In the genomic region with DNA sequence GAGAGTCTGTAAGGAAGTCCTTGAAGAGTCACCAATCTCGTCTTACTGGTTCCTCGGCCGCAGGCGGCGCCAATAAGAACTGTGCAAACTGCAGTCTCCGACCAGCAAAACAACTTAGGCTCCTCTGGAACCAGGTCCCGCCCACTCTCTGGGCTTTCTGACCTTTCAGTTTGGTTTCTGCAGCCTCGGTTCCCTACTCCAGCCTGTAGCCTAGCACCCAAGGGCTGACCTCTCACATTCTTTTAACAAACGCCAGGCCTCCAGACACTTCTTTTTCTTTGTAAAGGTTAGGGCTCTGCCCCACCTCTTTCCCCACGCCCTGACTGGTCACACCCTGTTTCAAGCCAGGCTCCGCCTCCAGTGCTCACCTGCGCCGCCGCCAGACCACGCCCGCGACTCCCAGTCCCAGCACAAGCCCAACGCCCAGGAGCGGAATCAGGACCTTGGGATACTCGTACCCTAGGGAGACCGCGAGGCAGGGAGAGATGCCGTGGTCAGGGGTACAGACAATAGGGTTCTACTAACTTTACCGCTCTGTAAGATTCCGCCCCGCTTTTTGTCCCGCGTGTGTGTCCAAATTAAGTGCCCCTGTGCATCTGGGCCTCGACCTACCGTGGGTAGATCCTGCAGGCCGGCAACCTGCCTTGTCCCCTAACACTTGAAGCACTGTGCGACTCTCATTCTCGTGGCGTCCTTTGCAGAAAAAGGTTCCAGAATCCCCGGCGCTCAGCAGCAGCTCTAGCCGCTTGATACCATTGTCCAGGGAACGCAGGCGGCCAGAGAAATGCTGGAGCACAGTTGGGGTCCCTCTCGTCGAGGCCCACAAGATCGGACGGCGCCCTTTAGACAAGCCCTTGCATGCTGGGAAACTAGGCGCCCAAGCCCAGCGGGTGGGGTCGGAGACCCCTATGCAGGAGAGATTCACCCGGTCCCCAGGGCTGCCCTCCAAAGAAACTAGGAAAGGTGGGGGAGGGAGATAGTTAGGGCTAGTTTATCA, we compare ENCODE assay signal across 9 mouse cellular contexts. TPM values are rescaled to one million over a fixed set of nuclear protein-coding genes. Genes with fewer than 3 reads are reported as not detected.
DNase-seq lines count a peak whose midpoint lies in the region; ATAC-seq and TF ChIP-seq lines count a peak whose summit lies in the region.
"Had no signal": no experiment of that assay in that cellular context is flagged by ENCODE, and none has a peak within 500 bp of the region (broad histone marks: within the 10 kb centered on the region; RNA-seq: fewer than 3 reads in every experiment).

A gene (plus strand): TSS at position 438 of the 997 bp plus-strand sequence.

- no peak for TF ChIP-seq CTCF in lung, embryonic 14.5 days (IDR thresholded peaks at IDR 0.05; ENCODE audit: low read depth)

- peak within 1 kb of the TSS; percentile 88 for H3K27ac ChIP-seq in lung, embryonic 14.5 days (ENCODE audit: low read depth)
- no peak within 1 kb of the TSS for H3K27ac ChIP-seq in neural tube, embryonic 15.5 days (replicated peaks)

- peak within 1 kb of the TSS; percentile 17 for H3K9ac ChIP-seq in lung, embryonic 14.5 days
- H3K9ac ChIP-seq in neural tube, embryonic 15.5 days (replicated peaks): no peak within 1 kb of the TSS

- no peaks in the 10 kb centered on the region for H3K9me3 ChIP-seq in lung, embryonic 14.5 days (ENCODE audit: low read depth, low read length)
- no peaks in the 10 kb centered on the region for H3K9me3 ChIP-seq in neural tube, embryonic 15.5 days (replicated peaks)

- DNase-seq in adrenal gland, postnatal 10 days: peak; percentile 52
- no peak for DNase-seq in adrenal gland, adult 2 months
- DNase-seq in cerebellum, adult 9-11 months: peak; percentile 77
- DNase-seq in gastrocnemius, postnatal 25 days: peak; percentile 46
- DNase-seq in kidney, adult 18-20 months: peak; percentile 82
- DNase-seq in lung, embryonic 14.5 days: peak; percentile 86
- no peak for DNase-seq in right cerebral cortex, postnatal 10 days (ENCODE audit: low spot score in 2 of 2)

- peak; percentile 70 for ATAC-seq in lung, embryonic 14.5 days (ENCODE audit: insufficient read depth)
- ATAC-seq in neural tube, embryonic 15.5 days (ENCODE audit: low FRiP score): no peak

- 1% methylated on average over 48 of the region's 48 CpGs for WGBS in lung, embryonic 14.5 days
- 1% methylated on average over 48 of the region's 48 CpGs for WGBS in neural tube, embryonic 15.5 days

- peak within 1 kb of the TSS; percentile 28 for H3K4me3 ChIP-seq in lung, embryonic 14.5 days (ENCODE audit: low read depth, low read length)
- H3K4me3 ChIP-seq in neural tube, embryonic 15.5 days (replicated peaks): peak within 1 kb of the TSS; percentile 21

- peaks cover 28% of the 10 kb centered on the region for H3K36me3 ChIP-seq in lung, embryonic 14.5 days (ENCODE audit: insufficient read depth)
- peaks cover 16% of the 10 kb centered on the region for H3K36me3 ChIP-seq in neural tube, embryonic 15.5 days

- H3K4me1 ChIP-seq in lung, embryonic 14.5 days (ENCODE audit: insufficient read depth): peaks cover 8% of the 10 kb centered on the region
- H3K4me1 ChIP-seq in neural tube, embryonic 15.5 days: peaks cover 27% of the 10 kb centered on the region

- peak within 1 kb of the TSS; percentile 62 for H3K4me2 ChIP-seq in lung, embryonic 14.5 days
- H3K4me2 ChIP-seq in neural tube, embryonic 15.5 days: peak within 1 kb of the TSS; percentile 55

- H3K27me3 ChIP-seq in lung, embryonic 14.5 days (ENCODE audit: insufficient read depth, low read length): peaks cover 17% of the 10 kb centered on the region
- H3K27me3 ChIP-seq in neural tube, embryonic 15.5 days (replicated peaks): peaks cover 45% of the 10 kb centered on the region

RNA-seq across cellular contexts. Expression of the gene that starts here (rescaled TPM):
- not detected for total RNA-seq in adrenal gland, postnatal 10 days (2021)
- total RNA-seq in adrenal gland, adult 2 months (2021): not detected
- polyA plus RNA-seq in adrenal gland, adult 2 months (2012; rRNA removed): not detected in 2 replicates
- total RNA-seq in gastrocnemius, postnatal 25 days (2021): not detected
- polyA plus RNA-seq in lung, embryonic 14.5 days (2014; fragmentation: Nextera tagmentation; extraction: Ambion mirVana): 0.38 TPM in 1 of 2 replicates, not detected in the other
- polyA plus RNA-seq in neural tube, embryonic 15.5 days (2015; fragmentation: Nextera tagmentation; extraction: Ambion mirVana): 0.19 TPM in 1 of 2 replicates, not detected in the other
- total RNA-seq: left cerebral cortex, postnatal 10 days had no signal

Comparison
In these comparisons a context has a peak if more than half of its experiments do, and no peak if none do; other contexts are left out.
1. Peak in DNase-seq in adrenal gland, postnatal 10 days; RNA of the gene not detected or under 1 TPM.
2. Peak in DNase-seq in gastrocnemius, postnatal 25 days; RNA of the gene not detected or under 1 TPM.
3. Peak in DNase-seq, ATAC-seq, H3K4me3 ChIP-seq, H3K27ac ChIP-seq, H3K9ac ChIP-seq and H3K4me2 ChIP-seq in lung, embryonic 14.5 days; RNA of the gene not detected or under 1 TPM.
4. DNase-seq: peak in cerebellum, adult 9-11 months (single experiment) and kidney, adult 18-20 months (single experiment); none in adrenal gland, adult 2 months (single experiment) and right cerebral cortex, postnatal 10 days (0 of 2).